Mouse (Mus musculus): ENCODE data around the gene Mpo.

GRCm38 (mm10) chr11:87779392-87779791, 14.0 kb upstream of the Mpo start:
- TF ChIP-seq CTCF (IDR thresholded peaks at IDR 0.05; ENCODE audit: low read depth) (no peak), EP300 (IDR thresholded peaks at IDR 0.05; ENCODE audit: low read depth) (no peak)
